Mouse (Mus musculus): ENCODE measurements around the gene Gon7. TPM values are rescaled to one million over a fixed set of nuclear protein-coding genes. Genes with fewer than 3 reads are reported as not detected.
A peak's percentile ranks its signal among the peaks of the same experiment; 100 is the strongest.

Gon7 gene
- total RNA-seq, 1 experiment from 2014 or later = 18.9 TPM

DNA sequence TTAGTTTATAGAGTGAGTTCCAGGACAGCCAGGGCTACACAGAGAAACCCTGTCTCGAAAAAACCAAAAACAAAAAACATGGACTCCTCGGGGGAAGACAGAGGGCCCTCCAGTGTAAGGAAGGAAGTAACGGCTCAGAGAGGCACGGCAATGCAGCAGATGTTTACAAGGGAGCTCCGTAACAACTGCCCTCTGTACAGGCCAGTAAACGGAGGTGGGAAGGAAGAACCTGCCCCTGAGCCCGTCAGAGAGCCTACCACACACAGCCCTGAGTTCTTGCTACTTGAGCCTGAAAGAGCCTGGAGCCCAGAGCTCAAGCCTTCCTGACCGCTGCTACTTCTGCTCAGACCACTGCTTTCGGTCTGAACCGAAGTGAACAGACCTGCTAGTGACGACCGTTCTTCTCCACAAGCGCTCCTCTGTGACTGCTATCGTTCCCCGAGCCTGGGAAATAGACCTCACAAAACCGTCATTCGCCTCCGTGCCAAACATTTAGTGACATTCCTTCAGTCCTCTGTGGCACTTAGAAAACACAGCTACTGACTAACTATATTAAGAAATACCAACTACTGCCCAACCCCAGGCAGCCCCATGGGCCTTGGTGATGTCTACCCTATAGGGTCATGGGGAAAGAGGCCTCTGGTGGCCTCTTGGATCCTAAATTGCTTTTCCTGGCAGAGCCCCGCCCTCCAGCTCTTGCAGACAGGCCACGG, 44.3 kb downstream of the Gon7 start:
- ATAC-seq (replicated peaks; ENCODE audit: insufficient number of reproducible peaks, low FRiP score, low TSS enrichment, poor library complexity, severe bottlenecking) = 0 out of 2 replicates have a peak, but pooled peaks have one; percentile 36

- ATAC-seq (replicated peaks; ENCODE audit: insufficient number of reproducible peaks, low FRiP score, low TSS enrichment, poor library complexity, severe bottlenecking) = no peak
These were observed 46.7 kb downstream of the Gon7 start for GRCm38 (mm10) chr12:102710851-102711375.

DNA sequence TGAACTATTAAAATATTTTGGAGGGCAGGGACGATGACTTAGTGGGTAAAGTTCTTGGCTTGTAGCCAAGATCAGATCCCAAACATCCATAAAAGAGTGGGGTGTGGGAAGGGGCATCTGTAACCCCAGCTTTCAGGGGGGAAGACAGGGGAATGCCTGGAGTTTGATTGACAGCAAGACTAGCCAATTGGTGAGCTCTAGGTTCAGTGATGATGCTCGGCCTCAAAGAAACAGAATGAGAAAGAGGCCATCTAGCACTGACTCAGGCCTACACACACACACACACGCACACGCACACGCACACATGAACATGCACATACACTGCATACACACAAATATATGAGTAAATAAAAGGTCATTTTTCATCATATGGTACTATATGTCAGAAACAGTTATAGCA, 47.7 kb downstream of the Gon7 start:
- ATAC-seq (replicated peaks; ENCODE audit: insufficient number of reproducible peaks, low FRiP score, low TSS enrichment, poor library complexity, severe bottlenecking) = no peak

DNA sequence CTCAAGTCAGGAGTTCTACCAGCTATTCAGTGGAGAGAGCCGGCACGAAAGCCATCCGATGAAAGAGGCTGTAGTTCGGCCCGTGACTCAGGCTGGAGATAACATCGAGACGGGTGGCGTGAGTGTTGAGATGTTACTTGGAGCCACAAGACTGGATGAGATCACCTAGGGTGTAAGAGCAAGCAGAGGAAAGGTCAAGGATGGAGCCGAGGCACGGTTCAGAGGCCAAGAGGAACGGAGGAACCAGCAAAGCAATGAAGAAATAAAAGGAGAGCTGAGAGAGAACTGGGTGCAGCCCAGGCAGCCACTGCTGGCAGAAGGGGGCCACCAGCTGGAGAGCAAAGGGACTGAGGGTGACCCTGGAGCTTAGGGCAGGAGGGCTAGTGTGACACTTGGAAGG, 49.4 kb downstream of the Gon7 start:
- ATAC-seq (replicated peaks; ENCODE audit: insufficient number of reproducible peaks, low FRiP score, low TSS enrichment, poor library complexity, severe bottlenecking) = no peak

- no peak for ATAC-seq (replicated peaks; ENCODE audit: insufficient number of reproducible peaks, low FRiP score, low TSS enrichment, poor library complexity, severe bottlenecking)
These were observed 50.7 kb downstream of the Gon7 start for GRCm38 (mm10) chr12:102706833-102707463.

GRCm38 (mm10) chr12:102705906-102706640, 51.5 kb downstream of the Gon7 start:
- no peak for ATAC-seq (replicated peaks; ENCODE audit: insufficient number of reproducible peaks, low FRiP score, low TSS enrichment, poor library complexity, severe bottlenecking)

- ATAC-seq (replicated peaks; ENCODE audit: insufficient number of reproducible peaks, low FRiP score, low TSS enrichment, poor library complexity, severe bottlenecking) = peak; percentile 79
These were observed 52.3 kb downstream of the Gon7 start for GRCm38 (mm10) chr12:102705216-102705871.

- no peak for ATAC-seq (replicated peaks; ENCODE audit: insufficient number of reproducible peaks, low FRiP score, low TSS enrichment, poor library complexity, severe bottlenecking)
These were observed 53.0 kb downstream of the Gon7 start, which contains the start of gene Itpk1 for GRCm38 (mm10) chr12:102704457-102705198. TSS of gene Itpk1 (minus strand) at chr12:102704930.

DNA sequence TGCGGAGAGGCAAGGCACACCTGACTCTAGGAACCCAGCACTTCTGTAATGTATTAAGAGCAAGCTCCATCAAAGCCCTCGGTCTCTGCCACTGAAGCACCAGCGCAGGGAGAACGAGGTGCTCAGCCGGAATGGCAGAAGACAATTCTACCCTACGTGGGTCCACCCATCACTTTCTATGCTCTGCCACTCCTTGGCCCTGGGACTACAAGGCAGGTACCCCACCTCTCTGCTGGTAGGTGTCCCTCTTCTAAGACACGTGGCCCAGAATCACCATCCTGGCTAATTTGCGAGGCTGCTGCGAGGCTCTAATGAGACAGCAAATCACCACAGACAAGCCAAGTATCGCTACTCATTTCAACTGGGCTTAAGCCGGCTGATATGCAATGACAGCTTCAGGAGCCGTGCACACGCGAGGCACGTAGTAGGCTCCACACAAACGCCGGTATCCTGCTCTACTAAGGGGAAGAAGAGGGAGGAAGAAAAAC, 53.6 kb downstream of the Gon7 start:
- 0 out of 2 replicates have a peak, but pooled peaks have one; percentile 13 for ATAC-seq (replicated peaks; ENCODE audit: insufficient number of reproducible peaks, low FRiP score, low TSS enrichment, poor library complexity, severe bottlenecking)

- ATAC-seq (replicated peaks; ENCODE audit: insufficient number of reproducible peaks, low FRiP score, low TSS enrichment, poor library complexity, severe bottlenecking) = no peak
These were observed 54.2 kb downstream of the Gon7 start for GRCm38 (mm10) chr12:102703441-102703840.

Other genes starting within 250 kb of the Gon7 start
- not detected in 3 replicates for gene Chga, start 202.8 kb downstream of the Gon7 start, total RNA-seq (2017)
- 21.2 to 31.3 TPM (median 22.5 TPM) in 3 replicates for gene Itpk1, start 52.9 kb downstream of the Gon7 start, total RNA-seq (2017)
- gene Moap1, start 14.1 kb downstream of the Gon7 start, total RNA-seq (2017) = 3.3 to 8.5 TPM (median 4.2 TPM) in 3 replicates
- gene Tmem251, start 14.0 kb downstream of the Gon7 start, total RNA-seq (2017) = 15.3 to 22.6 TPM (median 18.9 TPM) in 3 replicates
- gene Gm28051, start within 50 bp of the Gon7 start, total RNA-seq (2017) = not detected in 3 replicates
- 26.8 to 31.2 TPM (median 27.0 TPM) in 3 replicates for gene Ubr7, start 164 bp upstream of the Gon7 start, total RNA-seq (2017)
- 2.5 to 8.0 TPM (median 2.5 TPM) in 3 replicates for gene Gm20604, start 869 bp upstream of the Gon7 start, total RNA-seq (2017)
- 27.2 to 52.0 TPM (median 37.5 TPM) in 3 replicates for gene Btbd7, start 120.7 kb upstream of the Gon7 start, total RNA-seq (2017)
- gene Cox8c, start 141.5 kb upstream of the Gon7 start, total RNA-seq (2017) = not detected in 3 replicates
- gene Unc79, start 191.1 kb upstream of the Gon7 start, total RNA-seq (2017) = 0.19 TPM in 1 of 3 replicates, not detected in the others